Mouse (Mus musculus) forebrain, embryonic 14.5 days (tissue): ENCODE data around the gene Kat7. TPM values are rescaled to one million over a fixed set of nuclear protein-coding genes. Genes with fewer than 3 reads are reported as not detected.

Experiments
- ATAC-seq: fragments of 200-750 bp; cut with Nextera tagmentation; 2 replicates; pipeline ENCODE4 v1.8.0; 2017; ENCODE audit warnings: mild to moderate bottlenecking, moderate library complexity
- DNase-seq: peaks from one replicate; pipeline ENCODE4 v3.0.0-alpha.2; 2015; ENCODE audit warnings: low spot score
- H3K27ac ChIP-seq: fragments of 300-500 bp; sonication (generic); 2 replicates; pipeline ENCODE4 v1.5.1; 2014; ENCODE audit warnings: low read depth, mild to moderate bottlenecking, control low read depth, low read length, moderate library complexity
- H3K27me3 ChIP-seq: fragments of 300-500 bp; sonication (generic); replicated peaks from 2 replicates; pipeline ENCODE4 v1.6.1; 2014; ENCODE audit warnings: low read length, control low read depth, mixed read lengths; ENCODE audit not compliant: control insufficient read depth, insufficient read depth
- H3K36me3 ChIP-seq: fragments of 300-500 bp; sonication (generic); 2 replicates; pipeline ENCODE4 v1.6.1; 2014; ENCODE audit warnings: low read length, control low read depth; ENCODE audit not compliant: control insufficient read depth, insufficient read depth
- H3K4me1 ChIP-seq: fragments of 300-500 bp; sonication (generic); 2 replicates; pipeline ENCODE4 v1.6.1; 2014; ENCODE audit warnings: antibody characterized with exemption, low read length, control low read depth; ENCODE audit not compliant: control insufficient read depth, insufficient read depth
- H3K4me2 ChIP-seq: fragments of 300-500 bp; sonication (generic); 2 replicates; pipeline ENCODE4 v1.6.1; 2014; ENCODE audit warnings: mild to moderate bottlenecking, control low read depth, low read length
- H3K4me3 ChIP-seq: fragments of 300-500 bp; sonication (generic); 2 replicates; pipeline ENCODE4 v1.5.1; 2014; ENCODE audit warnings: low read depth, low read length, control low read depth
- H3K9ac ChIP-seq: fragments of 300-500 bp; sonication (generic); 2 replicates; pipeline ENCODE4 v1.6.1; 2014; ENCODE audit warnings: mild to moderate bottlenecking, low read length, control low read depth, moderate library complexity
- H3K9me3 ChIP-seq: fragments of 300-500 bp; sonication (generic); replicated peaks from 2 replicates; pipeline ENCODE4 v1.6.1; 2016; ENCODE audit warnings: low read length, control low read depth, mixed read lengths; ENCODE audit not compliant: control insufficient read depth
- WGBS: fragments of 180-500 bp; shearing (Covaris S2); extraction: QIAGEN DNeasy Blood & Tissue Kit; methylation state at CpG from one replicate; pipeline ENCODE4 v1.1.7; 2014; 5-methylcytosine and 5-hydroxymethylcytosine counted together
- polyA plus RNA-seq: library from polyadenylated mRNA; unstranded; fragments of >200 nt; fragmentation: Nextera tagmentation; extraction: Ambion mirVana; gene quantifications from 2 replicates; pipeline ENCODE4 v1.2.1, GENCODE M21; 2014

The Kat7 gene
- polyA plus RNA-seq, 1 experiment from 2014 or later, result 66.5 TPM

GRCm38 (mm10) chr11:95305600-95305999 is 4.4 kb downstream of the Kat7 start:
- no peak for ATAC-seq
- no peak overlapping the region for H3K27ac ChIP-seq
- 92% methylated on average over 7 of the region's 7 CpGs for WGBS

GRCm38 (mm10) chr11:95301772-95302171 is 8.3 kb downstream of the Kat7 start:
- Histone ChIP-seq H3K9me3 (no peaks in the 10 kb centered on the region), H3K36me3 (peaks cover 78% of the 10 kb centered on the region), H3K4me1 (no peaks in the 10 kb centered on the region), H3K4me2 (no peak overlapping the region), H3K27me3 (no peaks in the 10 kb centered on the region), H3K9ac (no peak overlapping the region), H3K4me3 (no peak overlapping the region), H3K27ac (no peak overlapping the region)
- no peak for DNase-seq
- no peak for ATAC-seq
- WGBS, result 89% methylated on average over 3 of the region's 3 CpGs

More at GRCm38 (mm10) chr11:95305600-95305999, 4.4 kb downstream of the Kat7 start:
- Histone ChIP-seq H3K4me1 (peaks cover 10% of the 10 kb centered on the region), H3K36me3 (peaks cover 46% of the 10 kb centered on the region), H3K9ac (no peak overlapping the region), H3K4me2 (no peak overlapping the region), H3K27me3 (no peaks in the 10 kb centered on the region), H3K9me3 (no peaks in the 10 kb centered on the region), H3K4me3 (no peak overlapping the region)
- DNase-seq, result no peak

- peaks cover 73% of the 10 kb centered on the region for H3K36me3 ChIP-seq
- 94% methylated on average over 12 of the region's 12 CpGs for whole genome bisulfite sequencing
- DNase-seq, result no peak
Measured at GRCm38 (mm10) chr11:95299886-95300285, 10.2 kb downstream of the Kat7 start.

GRCm38 (mm10) chr11:95298146-95298545 is 11.9 kb downstream of the Kat7 start:
- ATAC-seq (no peak), DNase-seq (peak; percentile 42)
- H3K4me2 ChIP-seq, result no peak overlapping the region
- 16% methylated on average over 2 of the region's 2 CpGs for WGBS
- H3K9me3 ChIP-seq, result no peaks in the 10 kb centered on the region
- no peak overlapping the region for H3K4me3 ChIP-seq
- no peak overlapping the region for H3K27ac ChIP-seq
- peaks cover 81% of the 10 kb centered on the region for H3K36me3 ChIP-seq
- no peak overlapping the region for H3K9ac ChIP-seq
- H3K27me3 ChIP-seq, result no peaks in the 10 kb centered on the region
- no peaks in the 10 kb centered on the region for H3K4me1 ChIP-seq

More at GRCm38 (mm10) chr11:95299886-95300285, 10.2 kb downstream of the Kat7 start:
- Histone ChIP-seq H3K27me3 (no peaks in the 10 kb centered on the region), H3K27ac (no peak overlapping the region), H3K9ac (no peak overlapping the region), H3K4me2 (no peak overlapping the region), H3K4me3 (no peak overlapping the region), H3K4me1 (no peaks in the 10 kb centered on the region), H3K9me3 (no peaks in the 10 kb centered on the region)
- ATAC-seq, result no peak

- H3K4me2 ChIP-seq, result no peak overlapping the region
- no peaks in the 10 kb centered on the region for H3K9me3 ChIP-seq
- no peaks in the 10 kb centered on the region for H3K27me3 ChIP-seq
- H3K9ac ChIP-seq, result no peak overlapping the region
- DNase-seq (no peak), ATAC-seq (no peak)
- H3K4me1 ChIP-seq, result no peaks in the 10 kb centered on the region
- peaks cover 82% of the 10 kb centered on the region for H3K36me3 ChIP-seq
- H3K27ac ChIP-seq, result no peak overlapping the region
- WGBS, result 89% methylated on average over 13 of the region's 13 CpGs
- H3K4me3 ChIP-seq, result no peak overlapping the region
Measured at GRCm38 (mm10) chr11:95295736-95296135, 14.3 kb downstream of the Kat7 start.

- Histone ChIP-seq H3K4me2 (no peak overlapping the region), H3K36me3 (peaks cover 83% of the 10 kb centered on the region), H3K4me1 (no peaks in the 10 kb centered on the region), H3K9me3 (no peaks in the 10 kb centered on the region), H3K9ac (no peak overlapping the region), H3K27ac (no peak overlapping the region), H3K4me3 (no peak overlapping the region), H3K27me3 (no peaks in the 10 kb centered on the region)
- DNase-seq (no peak), ATAC-seq (no peak)
- 94% methylated on average over 8 of the region's 8 CpGs for WGBS
Measured at GRCm38 (mm10) chr11:95293017-95293624, 16.9 kb downstream of the Kat7 start.

GRCm38 (mm10) chr11:95291998-95292397 is 18.0 kb downstream of the Kat7 start:
- Histone ChIP-seq H3K9ac (no peak overlapping the region), H3K4me2 (no peak overlapping the region), H3K4me1 (no peaks in the 10 kb centered on the region), H3K4me3 (no peak overlapping the region), H3K27ac (no peak overlapping the region), H3K27me3 (no peaks in the 10 kb centered on the region), H3K36me3 (peaks cover 85% of the 10 kb centered on the region), H3K9me3 (no peaks in the 10 kb centered on the region)
- DNase-seq, result no peak
- no peak for ATAC-seq
- WGBS, result 85% methylated on average over 4 of the region's 4 CpGs

GRCm38 (mm10) chr11:95282331-95282730 is 27.7 kb downstream of the Kat7 start:
- H3K9ac ChIP-seq, result no peak overlapping the region
- H3K36me3 ChIP-seq, result peaks cover 94% of the 10 kb centered on the region
- DNase-seq, result no peak
- ATAC-seq, result no peak
- no peaks in the 10 kb centered on the region for H3K9me3 ChIP-seq
- no peak overlapping the region for H3K4me2 ChIP-seq
- H3K27ac ChIP-seq, result no peak overlapping the region
- no peaks in the 10 kb centered on the region for H3K27me3 ChIP-seq
- no peaks in the 10 kb centered on the region for H3K4me1 ChIP-seq
- 81% methylated on average over 5 of the region's 5 CpGs for WGBS
- H3K4me3 ChIP-seq, result no peak overlapping the region

- no peak overlapping the region for H3K9ac ChIP-seq
- no peak overlapping the region for H3K27ac ChIP-seq
- ATAC-seq (no peak), DNase-seq (no peak)
- no peaks in the 10 kb centered on the region for H3K9me3 ChIP-seq
- H3K36me3 ChIP-seq, result peaks cover 95% of the 10 kb centered on the region
- no peaks in the 10 kb centered on the region for H3K27me3 ChIP-seq
- no peak overlapping the region for H3K4me3 ChIP-seq
- H3K4me1 ChIP-seq, result no peaks in the 10 kb centered on the region
- no peak overlapping the region for H3K4me2 ChIP-seq
- 90% methylated on average over 4 of the region's 4 CpGs for WGBS
Measured at GRCm38 (mm10) chr11:95279061-95279659, 30.9 kb downstream of the Kat7 start.
